Mouse (Mus musculus): ENCODE data around the gene Sstr4. TPM values are rescaled to one million over a fixed set of nuclear protein-coding genes. Genes with fewer than 3 reads are reported as not detected.

Gene Sstr4
- total RNA-seq, 1 experiment: 0.98 TPM

DNA sequence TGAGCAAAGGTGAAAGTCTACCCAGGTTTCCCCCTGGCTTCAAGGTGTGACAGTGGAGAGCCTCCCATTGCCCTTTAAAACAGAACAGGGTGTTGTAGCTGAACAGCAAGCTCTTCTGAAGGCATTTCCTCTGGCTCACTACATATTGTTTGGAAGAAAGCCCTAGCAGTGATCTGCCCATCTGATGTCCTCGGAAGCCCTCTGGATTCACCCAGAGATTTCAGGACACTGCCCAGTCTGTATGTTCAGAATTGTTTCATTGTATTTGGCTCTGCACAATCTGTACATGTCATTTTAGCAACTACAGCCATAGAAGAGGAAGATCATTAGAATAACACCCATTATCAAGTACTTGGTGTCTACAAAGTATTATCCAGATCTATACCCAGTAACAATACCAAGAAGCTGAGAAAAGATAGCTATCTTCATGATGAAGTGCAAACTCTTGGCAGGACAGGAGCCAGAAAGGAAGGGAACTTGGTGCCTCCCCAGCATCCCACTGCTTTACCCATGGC is 15.2 kb upstream of the Sstr4 start:
- no peak for DNase-seq (ENCODE audit: low read depth, low spot score)
- TF ChIP-seq ZC3H11A (IDR thresholded peaks at IDR 0.05; ENCODE audit: borderline replicate concordance, low read depth, low read length) (no peak), CHD2 (IDR thresholded peaks at IDR 0.05; ENCODE audit: low read depth, low read length) (no peak), ZNF384 (IDR thresholded peaks at IDR 0.05; ENCODE audit: low read depth, low read length) (no peak), MAFK (IDR thresholded peaks at IDR 0.05; ENCODE audit: insufficient read depth, low read depth, low read length) (no peak), HCFC1 (IDR thresholded peaks at IDR 0.05; ENCODE audit: borderline replicate concordance, insufficient read depth, low read length) (no peak)
- H3K9me3 ChIP-seq (ENCODE audit: control insufficient read depth, insufficient read depth, low read depth, low read length): no peaks in the 10 kb centered on the region
- no peak overlapping the region for H3K9ac ChIP-seq (ENCODE audit: insufficient read depth, low read depth, low read length, poor library complexity, severe bottlenecking)
- H3K27ac ChIP-seq (ENCODE audit: insufficient read depth, low read depth, low read length, poor library complexity, severe bottlenecking): no peak overlapping the region
- in situ Hi-C loops (cut with MboI; ENCODE audit: low sequenced_read_pairs in 2 of 2, unreplicated experiment in 2 of 2): loop anchor here in 1 of 2 experiments (10.0 kb wide), 1 partner anchor 195 kb away; no protein-coding TSS in a partner anchor
- no peak overlapping the region for H3K4me3 ChIP-seq (ENCODE audit: insufficient read depth in 1 of 2, low read depth in 1 of 2, low read length in 2 of 2, poor library complexity in 1 of 2, severe bottlenecking in 1 of 2)
- H3K4me1 ChIP-seq (ENCODE audit: control insufficient read depth in 2 of 2, insufficient read depth in 2 of 2, low read length in 2 of 2, poor library complexity in 1 of 2): no peaks in the 10 kb centered on the region
- H3K36me3 ChIP-seq (ENCODE audit: control insufficient read depth, insufficient read depth, low read length, poor library complexity, severe bottlenecking): no peaks in the 10 kb centered on the region

DNA sequence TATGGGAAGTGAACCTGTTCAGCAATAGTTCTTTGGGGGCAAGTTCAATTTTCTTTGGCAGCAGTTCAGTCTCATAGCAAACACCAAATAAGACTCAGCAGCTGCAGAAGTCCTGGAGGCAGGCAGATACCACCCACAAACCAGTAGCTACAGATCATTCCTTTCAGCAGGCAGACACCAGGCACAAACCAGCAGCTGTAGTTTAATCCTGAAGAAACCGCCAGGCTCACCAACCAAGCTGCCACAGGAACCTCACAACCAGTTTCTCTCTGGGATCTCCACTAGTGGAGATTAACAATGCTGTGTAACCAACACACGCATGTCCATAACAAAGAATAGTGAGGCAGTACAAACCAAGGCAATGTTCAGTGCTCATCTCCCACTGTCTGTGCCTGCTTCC is 14.1 kb upstream of the Sstr4 start:
- DNase-seq (ENCODE audit: low read depth, low spot score): no peak
- H3K27ac ChIP-seq (ENCODE audit: insufficient read depth, low read depth, low read length, poor library complexity, severe bottlenecking): no peak overlapping the region
- no peaks in the 10 kb centered on the region for H3K4me1 ChIP-seq (ENCODE audit: control insufficient read depth in 2 of 2, insufficient read depth in 2 of 2, low read length in 2 of 2, poor library complexity in 1 of 2)
- TF ChIP-seq HCFC1 (IDR thresholded peaks at IDR 0.05; ENCODE audit: borderline replicate concordance, insufficient read depth, low read length) (no peak), ZNF384 (IDR thresholded peaks at IDR 0.05; ENCODE audit: low read depth, low read length) (no peak), MAFK (IDR thresholded peaks at IDR 0.05; ENCODE audit: insufficient read depth, low read depth, low read length) (no peak), ZC3H11A (IDR thresholded peaks at IDR 0.05; ENCODE audit: borderline replicate concordance, low read depth, low read length) (no peak), CHD2 (IDR thresholded peaks at IDR 0.05; ENCODE audit: low read depth, low read length) (no peak)
- H3K9me3 ChIP-seq (ENCODE audit: control insufficient read depth, insufficient read depth, low read depth, low read length): no peaks in the 10 kb centered on the region
- in situ Hi-C loops (cut with MboI; ENCODE audit: low sequenced_read_pairs in 2 of 2, unreplicated experiment in 2 of 2): loop anchor here in 1 of 2 experiments (10.0 kb wide), 1 partner anchor 194 kb away; no protein-coding TSS in a partner anchor
- no peaks in the 10 kb centered on the region for H3K36me3 ChIP-seq (ENCODE audit: control insufficient read depth, insufficient read depth, low read length, poor library complexity, severe bottlenecking)
- no peak overlapping the region for H3K9ac ChIP-seq (ENCODE audit: insufficient read depth, low read depth, low read length, poor library complexity, severe bottlenecking)
- no peak overlapping the region for H3K4me3 ChIP-seq (ENCODE audit: insufficient read depth in 1 of 2, low read depth in 1 of 2, low read length in 2 of 2, poor library complexity in 1 of 2, severe bottlenecking in 1 of 2)

DNA sequence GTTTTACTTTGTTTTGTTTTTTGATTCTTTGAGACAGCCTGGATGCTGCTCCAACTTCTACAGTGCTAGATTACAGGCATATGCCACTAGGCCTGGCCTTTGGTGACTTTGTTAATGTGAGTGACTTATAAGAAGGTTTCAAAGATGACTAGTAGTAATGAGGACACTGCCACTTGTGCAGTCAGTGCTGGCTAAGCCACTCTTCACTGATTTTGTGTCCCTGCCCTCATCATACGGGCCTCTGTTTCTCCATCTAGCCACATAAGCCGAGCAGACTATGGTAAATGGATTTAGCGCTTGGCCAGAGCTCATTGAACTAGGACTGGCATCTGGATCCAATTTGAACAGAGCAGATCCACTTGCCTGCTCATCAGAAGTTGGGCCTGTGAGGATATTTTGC is 8.7 kb upstream of the Sstr4 start:
- Histone ChIP-seq H3K9ac (ENCODE audit: insufficient read depth, low read depth, low read length, poor library complexity, severe bottlenecking) (no peak overlapping the region), H3K4me1 (ENCODE audit: control insufficient read depth in 2 of 2, insufficient read depth in 2 of 2, low read length in 2 of 2, poor library complexity in 1 of 2) (no peaks in the 10 kb centered on the region), H3K9me3 (ENCODE audit: control insufficient read depth, insufficient read depth, low read depth, low read length) (no peaks in the 10 kb centered on the region), H3K36me3 (ENCODE audit: control insufficient read depth, insufficient read depth, low read length, poor library complexity, severe bottlenecking) (no peaks in the 10 kb centered on the region), H3K27ac (ENCODE audit: insufficient read depth, low read depth, low read length, poor library complexity, severe bottlenecking) (no peak overlapping the region), H3K4me3 (ENCODE audit: insufficient read depth in 1 of 2, low read depth in 1 of 2, low read length in 2 of 2, poor library complexity in 1 of 2, severe bottlenecking in 1 of 2) (no peak overlapping the region)
- TF ChIP-seq ZNF384 (IDR thresholded peaks at IDR 0.05; ENCODE audit: low read depth, low read length): no peak
- no peak for TF ChIP-seq CHD2 (IDR thresholded peaks at IDR 0.05; ENCODE audit: low read depth, low read length)
- TF ChIP-seq HCFC1 (IDR thresholded peaks at IDR 0.05; ENCODE audit: borderline replicate concordance, insufficient read depth, low read length): no peak
- no peak for TF ChIP-seq ZC3H11A (IDR thresholded peaks at IDR 0.05; ENCODE audit: borderline replicate concordance, low read depth, low read length)
- TF ChIP-seq MAFK (IDR thresholded peaks at IDR 0.05; ENCODE audit: insufficient read depth, low read depth, low read length): no peak
- in situ Hi-C loops (cut with MboI; ENCODE audit: low sequenced_read_pairs in 2 of 2, unreplicated experiment in 2 of 2): loop anchor here in 1 of 2 experiments (10.0 kb wide), 1 partner anchor 188 kb away; no protein-coding TSS in a partner anchor
- DNase-seq (ENCODE audit: low read depth, low spot score): no peak

DNA sequence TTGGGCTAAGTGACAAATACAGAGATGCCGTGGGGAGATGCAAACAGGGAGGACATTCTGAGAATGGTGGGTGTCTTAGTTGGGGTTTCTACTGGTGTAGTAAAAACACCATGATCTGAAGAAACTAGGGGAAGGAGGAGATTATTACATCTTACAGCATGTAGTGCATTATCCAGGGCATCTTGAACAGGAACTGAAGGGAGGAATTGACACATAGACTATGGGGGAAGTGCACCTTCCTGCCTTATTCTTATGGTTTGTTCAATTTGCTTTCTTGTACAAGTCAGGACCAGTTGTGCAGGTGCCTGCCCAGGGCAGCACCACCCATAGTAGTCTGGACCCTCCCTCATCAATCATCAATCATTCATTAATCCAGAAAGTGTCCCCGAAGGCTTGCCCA is 8.2 kb upstream of the Sstr4 start:
- Histone ChIP-seq H3K9me3 (ENCODE audit: control insufficient read depth, insufficient read depth, low read depth, low read length) (no peaks in the 10 kb centered on the region), H3K4me3 (ENCODE audit: insufficient read depth in 1 of 2, low read depth in 1 of 2, low read length in 2 of 2, poor library complexity in 1 of 2, severe bottlenecking in 1 of 2) (no peak overlapping the region), H3K36me3 (ENCODE audit: control insufficient read depth, insufficient read depth, low read length, poor library complexity, severe bottlenecking) (no peaks in the 10 kb centered on the region), H3K9ac (ENCODE audit: insufficient read depth, low read depth, low read length, poor library complexity, severe bottlenecking) (no peak overlapping the region), H3K27ac (ENCODE audit: insufficient read depth, low read depth, low read length, poor library complexity, severe bottlenecking) (no peak overlapping the region), H3K4me1 (ENCODE audit: control insufficient read depth in 2 of 2, insufficient read depth in 2 of 2, low read length in 2 of 2, poor library complexity in 1 of 2) (no peaks in the 10 kb centered on the region)
- TF ChIP-seq HCFC1 (IDR thresholded peaks at IDR 0.05; ENCODE audit: borderline replicate concordance, insufficient read depth, low read length) (no peak), MAFK (IDR thresholded peaks at IDR 0.05; ENCODE audit: insufficient read depth, low read depth, low read length) (no peak), CHD2 (IDR thresholded peaks at IDR 0.05; ENCODE audit: low read depth, low read length) (no peak), ZC3H11A (IDR thresholded peaks at IDR 0.05; ENCODE audit: borderline replicate concordance, low read depth, low read length) (no peak), ZNF384 (IDR thresholded peaks at IDR 0.05; ENCODE audit: low read depth, low read length) (no peak)
- no peak for DNase-seq (ENCODE audit: low read depth, low spot score)
- in situ Hi-C loops (cut with MboI; ENCODE audit: low sequenced_read_pairs in 2 of 2, unreplicated experiment in 2 of 2): loop anchor here in 1 of 2 experiments (10.0 kb wide), 1 partner anchor 188 kb away; no protein-coding TSS in a partner anchor
